Mouse (Mus musculus) forebrain, postnatal 0 days (tissue): Measurements from ENCODE around the gene Icam5. TPM values are rescaled to one million over a fixed set of nuclear protein-coding genes. Genes with fewer than 3 reads are reported as not detected.

Source experiments
- ATAC-seq: fragments of 200-750 bp; cut with Nextera tagmentation; 2 replicates; pipeline ENCODE4 v1.8.0; 2017; ENCODE audit warnings: mild to moderate bottlenecking, moderate library complexity
- DNase-seq: peaks from one replicate; pipeline ENCODE4 v3.0.0-alpha.2; 2015
- H3K27ac ChIP-seq: fragments of 300-500 bp; sonication (generic); 2 replicates; pipeline ENCODE4 v1.5.1; 2014; ENCODE audit warnings: low read depth, mild to moderate bottlenecking, antibody characterized with exemption, low read length, moderate library complexity, mixed read lengths
- H3K27me3 ChIP-seq: fragments of 300-500 bp; sonication (generic); 2 replicates; pipeline ENCODE4 v1.6.1; 2014; ENCODE audit warnings: mild to moderate bottlenecking, low read length, mixed read lengths; ENCODE audit not compliant: insufficient read depth
- H3K36me3 ChIP-seq: fragments of 300-500 bp; sonication (generic); 2 replicates; pipeline ENCODE4 v1.6.1; 2014; ENCODE audit warnings: mild to moderate bottlenecking, moderate library complexity; ENCODE audit not compliant: insufficient read depth
- H3K4me1 ChIP-seq: fragments of 300-500 bp; sonication (generic); 2 replicates; pipeline ENCODE4 v1.6.1; 2014; ENCODE audit warnings: antibody characterized with exemption; ENCODE audit not compliant: insufficient read depth
- H3K4me2 ChIP-seq: fragments of 300-500 bp; sonication (generic); 2 replicates; pipeline ENCODE4 v1.6.1; 2014; ENCODE audit warnings: low read depth, mild to moderate bottlenecking, moderate library complexity
- H3K4me3 ChIP-seq: fragments of 300-500 bp; sonication (generic); 2 replicates; pipeline ENCODE4 v1.5.1; 2014; ENCODE audit warnings: low read depth, low read length, mixed read lengths
- H3K9ac ChIP-seq: fragments of 300-500 bp; sonication (generic); 2 replicates; pipeline ENCODE4 v1.6.1; 2014; ENCODE audit warnings: mild to moderate bottlenecking
- H3K9me3 ChIP-seq: fragments of 300-500 bp; sonication (generic); 2 replicates; pipeline ENCODE4 v1.6.1; 2016; ENCODE audit warnings: low read length
- CTCF ChIP-seq: sonication (generic); IDR thresholded peaks from 2 replicates; pipeline ENCODE4 v1.5.1; 2016; ENCODE audit warnings: antibody characterized with exemption, control low read depth, low read depth
- WGBS: fragments of 180-500 bp; shearing (Covaris S2); extraction: QIAGEN DNeasy Blood & Tissue Kit; methylation state at CpG from one replicate; pipeline ENCODE4 v1.1.7; 2014; 5-methylcytosine and 5-hydroxymethylcytosine counted together
- polyA plus RNA-seq: library from polyadenylated mRNA; unstranded; fragments of >200 nt; fragmentation: Nextera tagmentation; extraction: Ambion mirVana; gene quantifications from 2 replicates; pipeline ENCODE4 v1.2.1, GENCODE M21; 2015
- total RNA-seq: library from RNA; depleted of rRNA; stranded (reverse); fragments of >200 nt; gene quantifications from 2 replicates; pipeline ENCODE4 v1.2.3, GENCODE M21; 2014

Gene Icam5
- total and polyA plus RNA-seq, 2 experiments from 2014 or later, result 10.3 to 17.2 TPM

DNA sequence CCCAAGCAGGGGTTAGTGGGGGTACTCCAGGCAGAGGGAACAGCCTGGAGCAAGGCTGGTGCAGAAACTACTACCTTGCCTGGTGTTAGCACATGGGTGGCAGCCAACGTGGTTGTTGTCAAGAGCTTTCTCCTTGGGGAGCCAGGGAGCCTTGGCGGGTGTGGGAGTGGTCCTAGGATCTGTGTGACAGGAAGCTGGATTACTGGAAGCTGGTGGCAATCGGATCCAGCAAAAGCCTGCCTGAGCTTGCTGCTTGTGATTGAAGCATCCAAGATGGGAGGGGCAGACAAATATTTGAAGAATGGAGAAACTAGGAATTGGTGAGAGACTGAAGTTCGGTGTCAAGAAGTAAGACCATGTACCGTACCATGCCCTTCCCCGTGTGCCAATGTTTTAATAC is 9.6 kb upstream of the Icam5 start:
- peaks cover 4% of the 10 kb centered on the region; the same call in 1 of the 2 replicates for H3K27me3 ChIP-seq

DNA sequence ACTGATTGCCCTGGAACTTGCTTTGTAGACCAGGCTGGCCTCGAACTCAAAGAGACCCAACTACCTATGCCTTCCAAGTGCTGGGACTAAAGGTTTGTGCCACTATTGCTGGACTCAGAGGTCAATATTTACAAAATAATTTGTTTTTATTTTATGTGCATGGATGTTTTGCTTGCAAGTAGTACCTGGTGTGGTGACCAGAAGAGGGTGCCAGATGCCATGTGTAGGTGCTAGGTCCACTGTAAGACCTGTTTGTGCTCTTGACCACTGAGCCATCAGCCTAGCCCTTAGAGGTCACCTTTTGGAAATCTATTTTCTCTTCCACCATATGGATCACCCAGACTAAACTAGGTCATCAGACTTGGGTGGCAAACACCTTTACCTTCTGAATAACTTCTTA is 9.1 kb upstream of the Icam5 start:
- TF ChIP-seq CTCF, result no peak
- no peak overlapping the region for H3K9ac ChIP-seq
- H3K4me2 ChIP-seq, result no peak overlapping the region
- no peaks in the 10 kb centered on the region for H3K36me3 ChIP-seq
- no peak overlapping the region for H3K27ac ChIP-seq
- DNase-seq (no peak), ATAC-seq (no peak)
- H3K27me3 ChIP-seq, result no peaks in the 10 kb centered on the region
- no peak overlapping the region for H3K4me3 ChIP-seq
- WGBS, result 96% methylated on average over 1 of the region's 1 CpGs
- H3K9me3 ChIP-seq, result no peaks in the 10 kb centered on the region
- H3K4me1 ChIP-seq, result no peaks in the 10 kb centered on the region

More for the DNA sequence above, 9.6 kb upstream of the Icam5 start:
- DNase-seq (no peak), ATAC-seq (no peak)
- Histone ChIP-seq H3K4me2 (no peak overlapping the region), H3K9me3 (no peaks in the 10 kb centered on the region), H3K4me3 (no peak overlapping the region), H3K36me3 (no peaks in the 10 kb centered on the region), H3K27ac (no peak overlapping the region), H3K4me1 (no peaks in the 10 kb centered on the region), H3K9ac (no peak overlapping the region)
- WGBS, result 60% methylated on average over 6 of the region's 6 CpGs
- no peak for TF ChIP-seq CTCF

DNA sequence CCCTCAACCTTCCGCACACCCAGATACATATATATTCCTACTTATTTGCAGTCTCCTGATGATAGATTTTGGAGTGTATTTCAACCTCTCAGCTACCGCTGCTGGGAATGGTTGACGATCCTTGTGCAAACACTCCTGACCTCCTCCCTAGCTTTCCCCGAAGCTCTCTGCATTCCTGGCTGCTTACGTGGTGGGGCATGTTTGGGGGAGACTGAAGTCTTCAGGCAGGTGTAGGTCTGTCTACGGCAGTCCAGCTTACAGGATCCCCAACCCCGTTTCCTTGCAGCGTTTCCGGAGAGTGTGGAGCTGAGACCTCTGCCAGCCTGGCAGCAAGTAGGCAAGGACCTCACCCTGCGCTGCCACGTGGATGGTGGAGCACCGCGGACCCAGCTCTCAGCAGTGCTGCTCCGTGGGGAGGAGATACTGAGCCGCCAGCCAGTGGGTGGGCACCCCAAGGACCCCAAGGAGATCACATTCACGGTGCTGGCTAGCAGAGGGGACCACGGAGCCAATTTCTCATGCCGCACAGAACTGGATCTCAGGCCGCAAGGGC is 6.5 kb upstream of the Icam5 start:
- Histone ChIP-seq H3K9ac (no peak overlapping the region), H3K36me3 (no peaks in the 10 kb centered on the region), H3K4me2 (no peak overlapping the region), H3K4me1 (no peaks in the 10 kb centered on the region), H3K27me3 (peaks cover 21% of the 10 kb centered on the region; the same call in 1 of the 2 replicates), H3K4me3 (no peak overlapping the region), H3K27ac (no peak overlapping the region), H3K9me3 (no peaks in the 10 kb centered on the region)
- 72% methylated on average over 19 of the region's 19 CpGs for WGBS
- DNase-seq (no peak), ATAC-seq (no peak)
- no peak for TF ChIP-seq CTCF

DNA sequence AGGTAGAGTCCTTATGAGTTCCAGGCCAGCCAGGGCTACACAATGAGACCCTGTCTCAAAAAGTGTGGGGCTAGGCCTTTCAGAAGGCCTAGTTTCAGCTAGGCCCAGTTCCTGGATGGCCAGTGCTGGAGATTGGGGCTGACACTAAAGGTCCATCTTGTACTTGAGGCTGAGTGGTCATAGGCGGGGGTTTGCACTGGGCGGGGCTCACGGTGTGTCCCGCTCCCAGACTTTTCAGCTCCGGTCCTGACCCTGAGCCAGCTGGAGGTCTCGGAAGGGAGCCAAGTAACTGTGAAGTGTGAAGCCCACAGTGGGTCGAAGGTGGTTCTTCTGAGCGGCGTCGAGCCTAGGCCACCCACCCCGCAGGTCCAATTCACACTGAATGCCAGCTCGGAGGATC is 5.0 kb upstream of the Icam5 start:
- no peak overlapping the region for H3K9ac ChIP-seq
- H3K4me3 ChIP-seq, result no peak overlapping the region
- H3K4me2 ChIP-seq, result no peak overlapping the region
- DNase-seq (no peak), ATAC-seq (no peak)
- 86% methylated on average over 12 of the region's 12 CpGs for WGBS
- peaks cover 23% of the 10 kb centered on the region; the same call in 1 of the 2 replicates for H3K27me3 ChIP-seq
- H3K27ac ChIP-seq, result no peak overlapping the region
- no peaks in the 10 kb centered on the region for H3K9me3 ChIP-seq
- H3K36me3 ChIP-seq, result no peaks in the 10 kb centered on the region
- no peak for TF ChIP-seq CTCF
- H3K4me1 ChIP-seq, result no peaks in the 10 kb centered on the region

DNA sequence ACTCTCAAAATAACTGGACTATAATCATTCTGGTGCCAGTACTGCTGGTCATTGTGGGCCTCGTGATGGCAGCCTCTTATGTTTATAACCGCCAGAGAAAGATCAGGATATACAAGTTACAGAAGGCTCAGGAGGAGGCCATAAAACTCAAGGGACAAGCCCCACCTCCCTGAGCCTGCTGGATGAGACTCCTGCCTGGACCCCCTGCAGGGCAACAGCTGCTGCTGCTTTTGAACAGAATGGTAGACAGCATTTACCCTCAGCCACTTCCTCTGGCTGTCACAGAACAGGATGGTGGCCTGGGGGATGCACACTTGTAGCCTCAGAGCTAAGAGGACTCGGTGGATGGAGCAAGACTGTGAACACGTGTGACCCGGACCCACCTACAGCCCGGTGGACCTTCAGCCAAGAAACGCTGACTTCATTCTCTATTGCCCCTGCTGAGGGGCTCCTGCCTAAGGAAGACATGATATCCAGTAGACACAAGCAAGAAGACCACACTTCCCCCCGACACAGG is 4.0 kb upstream of the Icam5 start:
- Histone ChIP-seq H3K9ac (no peak overlapping the region), H3K4me2 (no peak overlapping the region), H3K27me3 (peaks cover 27% of the 10 kb centered on the region; the same call in 1 of the 2 replicates), H3K36me3 (no peaks in the 10 kb centered on the region), H3K27ac (no peak overlapping the region), H3K4me3 (no peak overlapping the region), H3K9me3 (no peaks in the 10 kb centered on the region), H3K4me1 (0 out of 2 replicates have a peak, but pooled peaks cover 1% of the 10 kb centered on the region)
- TF ChIP-seq CTCF, result no peak
- 64% methylated on average over 8 of the region's 8 CpGs for WGBS
- ATAC-seq, result no peak
- no peak for DNase-seq

DNA sequence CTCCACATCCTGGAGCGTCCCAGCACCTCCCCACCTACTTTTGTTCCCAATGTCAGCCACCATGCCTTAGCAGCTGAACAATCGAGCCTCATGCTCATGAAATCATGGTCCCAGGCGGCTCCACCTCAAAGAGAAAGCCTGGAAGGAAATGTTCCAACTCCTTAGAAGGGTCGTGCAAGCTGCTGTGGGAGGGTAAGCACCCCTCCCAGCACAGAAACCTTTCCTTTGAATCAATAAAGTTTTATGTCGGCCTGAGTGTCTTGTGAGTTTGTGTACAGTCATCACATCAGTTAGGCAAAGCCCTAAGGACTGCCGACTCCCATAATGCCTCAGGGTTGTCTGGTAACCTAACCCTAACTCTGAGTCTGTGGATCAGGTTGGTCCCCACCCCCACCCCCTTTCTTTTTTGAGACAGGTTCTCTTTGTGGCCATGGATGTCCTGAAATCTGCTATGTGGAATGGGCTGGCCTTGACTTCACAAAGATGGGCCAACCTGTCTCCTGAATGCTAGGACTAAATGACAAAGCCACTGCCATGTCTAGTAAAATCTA is 3.2 kb upstream of the Icam5 start:
- Histone ChIP-seq H3K27ac (no peak overlapping the region), H3K4me3 (no peak overlapping the region), H3K27me3 (peaks cover 35% of the 10 kb centered on the region), H3K4me2 (no peak overlapping the region), H3K36me3 (no peaks in the 10 kb centered on the region), H3K9me3 (no peaks in the 10 kb centered on the region), H3K9ac (no peak overlapping the region), H3K4me1 (peaks cover 8% of the 10 kb centered on the region)
- DNase-seq, result no peak
- no peak for TF ChIP-seq CTCF
- WGBS, result 74% methylated on average over 6 of the region's 6 CpGs
- no peak for ATAC-seq

DNA sequence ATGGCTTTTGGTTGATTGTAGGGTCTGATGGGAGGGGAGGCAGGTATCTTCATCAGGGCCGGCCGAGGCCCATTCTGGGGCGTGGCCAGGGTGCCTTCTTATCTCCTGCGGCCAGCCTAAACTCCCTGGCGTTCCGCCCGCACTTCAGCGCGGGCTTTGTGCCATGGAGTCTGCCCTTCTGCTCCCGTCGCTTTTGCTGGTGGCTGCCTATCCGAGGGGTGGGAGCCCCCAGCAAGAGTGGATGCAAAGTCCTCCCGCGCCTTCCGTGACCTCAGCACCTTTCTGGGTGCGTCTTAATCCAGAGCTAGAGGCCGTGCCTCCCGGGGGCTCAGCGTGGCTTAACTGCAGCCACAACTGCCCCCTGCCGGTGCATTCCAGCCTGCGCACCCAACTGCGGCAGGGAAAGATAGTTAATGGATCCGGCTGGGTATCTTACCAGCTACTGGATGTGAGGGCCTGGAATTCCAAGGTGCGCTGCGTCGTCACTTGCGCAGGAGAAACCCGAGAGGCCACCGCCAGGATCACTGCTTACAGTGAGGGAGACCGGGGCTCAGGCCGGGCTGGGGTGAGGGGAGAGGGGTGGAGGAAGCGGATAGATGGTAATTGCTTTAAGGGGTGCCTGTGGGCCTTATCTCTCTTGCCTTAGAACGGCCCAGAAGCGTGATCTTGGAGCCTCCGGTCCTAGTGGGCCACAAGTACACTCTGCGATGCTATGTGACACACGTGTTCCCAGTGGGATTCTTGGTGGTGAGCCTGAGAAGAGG is 2.4 kb upstream of the Icam5 start, which contains the start of gene Icam4:
Gene Icam4 (plus strand): TSS at position 83 of the 764 bp plus-strand sequence.
- H3K9me3 ChIP-seq, result no peaks in the 10 kb centered on the region
- H3K9ac ChIP-seq, result peak within 1 kb of the TSS; percentile 26; the same call in 1 of the 2 replicates
- H3K36me3 ChIP-seq, result no peaks in the 10 kb centered on the region
- ATAC-seq (no peak), DNase-seq (peak; percentile 68)
- peak; percentile 82 for TF ChIP-seq CTCF
- 4% methylated on average over 37 of the region's 37 CpGs for WGBS
- H3K4me2 ChIP-seq, result peak within 1 kb of the TSS; percentile 30
- H3K27me3 ChIP-seq, result peaks cover 40% of the 10 kb centered on the region
- H3K4me1 ChIP-seq, result peaks cover 9% of the 10 kb centered on the region
- no peak within 1 kb of the TSS for H3K4me3 ChIP-seq
- no peak within 1 kb of the TSS for H3K27ac ChIP-seq
